Mouse (Mus musculus): ENCODE data around the gene Sh3kbp1.
A peak's percentile ranks its signal among the peaks of the same experiment; 100 is the strongest.
"Not testable (repeated sequence)": the region's sequence is repeated elsewhere in the genome, so short reads cannot be mapped to it uniquely, and the experiment has no call there.

Sh3kbp1 gene

GRCm38 (mm10) chrX:159626907-159627587 is at the start of gene Sh3kbp1:
Sh3kbp1 (plus strand) TSS chrX:159627272.
- peak; percentile 77 to 86 for DNase-seq (ENCODE audit: inconsistent age in 2 of 2, low spot score in 1 of 2)

GRCm38 (mm10) chrX:159584738-159585137 is 42.3 kb upstream of the Sh3kbp1 start:
- DNase-seq (ENCODE audit: inconsistent age in 2 of 2, low spot score in 1 of 2) = not testable (repeated sequence)

- no peak for DNase-seq (ENCODE audit: inconsistent age in 2 of 2, low spot score in 1 of 2)
These were observed 35.4 kb upstream of the Sh3kbp1 start for GRCm38 (mm10) chrX:159591633-159592032.

GRCm38 (mm10) chrX:159597502-159597901 is 29.6 kb upstream of the Sh3kbp1 start:
- no peak for DNase-seq (ENCODE audit: inconsistent age in 2 of 2, low spot score in 1 of 2)

- no peak for DNase-seq (ENCODE audit: inconsistent age in 2 of 2, low spot score in 1 of 2)
These were observed 22.2 kb upstream of the Sh3kbp1 start for GRCm38 (mm10) chrX:159604832-159605231.

- DNase-seq (ENCODE audit: inconsistent age in 2 of 2, low spot score in 1 of 2) = peak in 1 of 2 experiments; percentile 46
These were observed 20.1 kb upstream of the Sh3kbp1 start for GRCm38 (mm10) chrX:159606936-159607335.

- DNase-seq (ENCODE audit: inconsistent age in 2 of 2, low spot score in 1 of 2) = peak in 1 of 2 experiments; percentile 37
These were observed 715 bp upstream of the Sh3kbp1 start for GRCm38 (mm10) chrX:159626208-159626906.

GRCm38 (mm10) chrX:159627588-159628566 is 805 bp downstream of the Sh3kbp1 start:
- peak; percentile 29 to 63 for DNase-seq (ENCODE audit: inconsistent age in 2 of 2, low spot score in 1 of 2)

GRCm38 (mm10) chrX:159628629-159629028 is 1.6 kb downstream of the Sh3kbp1 start:
- no peak for DNase-seq (ENCODE audit: inconsistent age in 2 of 2, low spot score in 1 of 2)

GRCm38 (mm10) chrX:159629203-159629602 is 2.1 kb downstream of the Sh3kbp1 start:
- DNase-seq (ENCODE audit: inconsistent age in 2 of 2, low spot score in 1 of 2) = no peak

GRCm38 (mm10) chrX:159638500-159639227 is 11.6 kb downstream of the Sh3kbp1 start:
- DNase-seq (ENCODE audit: inconsistent age in 2 of 2, low spot score in 1 of 2) = no peak

GRCm38 (mm10) chrX:159639991-159640390 is 12.9 kb downstream of the Sh3kbp1 start:
- DNase-seq (ENCODE audit: inconsistent age in 2 of 2, low spot score in 1 of 2) = no peak

- DNase-seq (ENCODE audit: inconsistent age in 2 of 2, low spot score in 1 of 2) = no peak
These were observed 18.2 kb downstream of the Sh3kbp1 start for GRCm38 (mm10) chrX:159645314-159645713.

GRCm38 (mm10) chrX:159647564-159647963 is 20.5 kb downstream of the Sh3kbp1 start:
- DNase-seq (ENCODE audit: inconsistent age in 2 of 2, low spot score in 1 of 2) = no peak

- no peak for DNase-seq (ENCODE audit: inconsistent age in 2 of 2, low spot score in 1 of 2)
These were observed 21.5 kb downstream of the Sh3kbp1 start for GRCm38 (mm10) chrX:159648598-159648997.

- DNase-seq (ENCODE audit: inconsistent age in 2 of 2, low spot score in 1 of 2) = peak in 1 of 2 experiments; percentile 41
These were observed 23.1 kb downstream of the Sh3kbp1 start for GRCm38 (mm10) chrX:159650130-159650678.

GRCm38 (mm10) chrX:159650727-159651126 is 23.7 kb downstream of the Sh3kbp1 start:
- DNase-seq (ENCODE audit: inconsistent age in 2 of 2, low spot score in 1 of 2) = no peak

- no peak for DNase-seq (ENCODE audit: inconsistent age in 2 of 2, low spot score in 1 of 2)
These were observed 44.3 kb downstream of the Sh3kbp1 start for GRCm38 (mm10) chrX:159671388-159671787.

- no peak for DNase-seq (ENCODE audit: inconsistent age in 2 of 2, low spot score in 1 of 2)
These were observed 45.4 kb downstream of the Sh3kbp1 start for GRCm38 (mm10) chrX:159672466-159672865.

- no peak for DNase-seq (ENCODE audit: inconsistent age in 2 of 2, low spot score in 1 of 2)
These were observed 49.2 kb downstream of the Sh3kbp1 start for GRCm38 (mm10) chrX:159676242-159676641.
